Mouse (Mus musculus) mesoderm, embryonic 11.5 days (tissue): Measurements from ENCODE around the gene Cdkn2aipnl.

ENCODE experiments used
- DNase-seq: peaks from one replicate; pipeline ENCODE4 v3.0.0-alpha.2; 2012; ENCODE audit warnings: low read depth, low spot score

Gene Cdkn2aipnl

DNA sequence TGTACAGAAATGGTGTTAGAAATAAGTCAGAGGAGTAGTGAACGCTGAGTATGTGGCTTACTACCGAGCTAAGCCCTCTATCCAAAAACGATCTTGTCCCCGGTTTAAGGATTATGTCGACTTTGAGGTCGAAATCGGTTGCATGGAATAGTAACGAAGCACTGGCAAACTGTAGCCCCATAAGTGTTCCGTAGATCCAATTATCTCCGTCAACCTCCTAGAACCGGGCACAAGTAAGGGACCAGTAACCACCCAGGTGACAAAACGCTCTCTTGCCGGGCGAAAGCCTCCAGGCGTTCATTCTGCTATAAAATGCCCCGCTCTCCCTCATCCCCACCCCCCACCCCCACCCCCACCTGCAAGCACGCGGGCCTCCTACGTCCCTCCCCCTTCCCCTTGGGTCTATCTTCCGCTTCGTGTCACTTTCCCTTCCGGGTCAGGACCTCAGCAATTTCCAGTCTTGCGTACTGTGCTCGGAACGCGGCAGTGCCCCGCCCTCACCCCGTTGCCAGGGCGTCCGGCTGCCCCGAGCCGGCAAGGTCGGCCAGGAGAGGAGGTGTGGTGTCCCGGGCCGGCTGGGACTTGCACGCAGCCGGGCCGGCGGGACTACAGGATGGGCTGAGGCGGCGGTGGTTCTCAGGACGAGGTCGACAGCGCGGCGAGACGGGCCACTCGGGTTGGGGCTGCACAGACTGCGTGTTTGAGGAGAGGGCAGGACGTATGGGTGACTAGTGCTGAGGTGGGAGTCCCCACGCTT is 36.5 kb downstream of the Cdkn2aipnl start, which contains the start of gene Cdkl3:
TSS of gene Cdkl3 (plus strand) at position 450 of the 757 bp plus-strand sequence.
- DNase-seq, result peak; percentile 97

DNA sequence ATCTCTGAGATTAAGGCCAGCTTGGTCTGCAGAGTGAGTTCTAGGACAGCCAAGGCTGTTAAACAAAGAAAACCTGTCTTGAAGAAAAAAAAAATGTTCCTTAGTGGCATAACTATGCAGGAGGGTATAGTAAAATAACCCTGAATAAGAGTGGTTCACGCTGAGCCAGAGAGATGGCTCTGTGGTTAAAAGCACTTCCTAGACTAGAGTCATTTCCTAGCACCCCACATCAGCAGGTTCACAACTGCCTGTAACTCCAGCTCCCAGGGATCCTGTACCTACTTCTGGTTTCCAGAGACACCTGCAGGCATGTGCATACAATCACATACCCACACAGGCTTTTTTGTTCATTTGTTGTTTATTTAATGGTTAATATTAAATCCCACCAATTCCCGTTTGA is 38.1 kb downstream of the Cdkn2aipnl start:
- no peak for DNase-seq

DNA sequence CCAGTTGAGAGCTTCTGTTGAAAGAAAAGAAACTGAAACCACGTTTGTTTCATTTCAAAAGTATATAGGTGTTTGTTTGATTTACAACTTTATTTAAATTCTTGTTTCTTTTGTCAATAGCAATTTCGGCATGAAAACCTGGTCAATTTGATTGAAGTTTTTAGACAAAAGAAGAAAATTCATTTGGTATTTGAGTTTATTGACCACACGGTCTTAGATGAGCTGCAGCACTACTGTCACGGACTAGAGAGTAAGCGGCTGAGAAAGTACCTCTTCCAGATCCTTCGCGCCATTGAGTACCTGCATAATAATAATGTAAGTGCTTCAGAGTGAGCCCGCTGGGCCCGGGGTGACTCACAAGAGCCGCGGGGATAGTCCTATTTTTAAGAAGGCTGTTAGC is 43.5 kb downstream of the Cdkn2aipnl start:
- no peak for DNase-seq

DNA sequence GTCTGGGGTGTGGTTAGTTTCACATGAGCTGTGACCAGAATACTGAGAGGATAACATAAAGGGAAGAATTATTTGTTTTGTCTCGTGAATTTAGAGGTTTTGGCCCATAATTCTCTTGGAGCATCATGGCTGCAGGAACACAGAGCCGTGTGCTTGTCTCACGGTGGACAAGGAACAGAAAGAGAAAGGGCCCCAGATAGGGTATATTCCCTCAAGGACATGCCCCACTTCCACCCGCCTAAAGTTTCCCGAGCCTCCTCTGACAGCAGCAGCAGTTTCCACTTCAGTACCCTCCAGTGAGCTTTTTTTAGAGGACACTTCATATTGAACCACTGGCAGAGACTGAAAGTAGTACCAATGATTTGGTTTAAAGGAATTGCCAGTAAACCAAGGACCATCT is 44.1 kb downstream of the Cdkn2aipnl start:
- DNase-seq, result no peak

GRCm38 (mm10) chr11:52018217-52018616 is 50.8 kb downstream of the Cdkn2aipnl start:
- DNase-seq, result no peak
